ENCODE assay signal across 29 mouse cellular contexts in the genomic region with DNA sequence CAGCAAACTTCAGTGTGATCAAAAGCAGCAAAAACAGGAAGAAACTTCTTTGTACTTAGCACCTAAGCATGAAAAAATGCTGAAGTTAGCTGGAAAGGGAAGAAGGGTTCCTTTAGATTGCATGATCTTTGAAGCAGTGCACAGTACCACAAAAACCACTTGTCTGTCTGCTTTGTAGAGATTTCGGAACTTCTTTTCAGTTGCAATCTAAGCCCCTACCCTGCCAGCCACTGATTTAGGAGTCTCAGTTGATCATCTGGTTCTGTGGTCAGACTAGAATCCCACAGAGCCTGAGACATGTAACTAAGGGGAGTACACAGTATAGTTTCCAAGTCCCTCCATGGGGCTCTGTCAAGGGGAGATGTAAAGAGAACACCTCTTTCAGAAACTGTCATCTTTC. TPM values are rescaled to one million over a fixed set of nuclear protein-coding genes. Genes with fewer than 3 reads are reported as not detected.
DNase-seq lines count a peak whose midpoint lies in the region; ATAC-seq and TF ChIP-seq lines count a peak whose summit lies in the region.
"Had no signal": no experiment of that assay in that cellular context is flagged by ENCODE, and none has a peak within 500 bp of the region (broad histone marks: within the 10 kb centered on the region; RNA-seq: fewer than 3 reads in every experiment).

No protein-coding gene starts in this region.

- no peak overlapping the region for H3ac ChIP-seq in myocyte (ENCODE audit: control insufficient read depth, insufficient read length)

- no peak for TF ChIP-seq POLR2A in limb, embryonic 14.5 days (IDR thresholded peaks at IDR 0.05; ENCODE audit: borderline replicate concordance, extremely low read depth, insufficient read depth, insufficient read length)
- no peak for TF ChIP-seq POLR2A in embryonic fibroblast, embryonic 13.5 days (IDR thresholded peaks at IDR 0.05; ENCODE audit: low read depth, low read length)
- TF ChIP-seq POLR2A in myocyte (IDR thresholded peaks at IDR 0.05; ENCODE audit: insufficient read length, low read depth) = no peak

- 64% methylated on average over 1 of the region's 1 CpGs for WGBS in limb, embryonic 14.5 days
- WGBS in limb, embryonic 10.5 days = 77% methylated on average over 1 of the region's 1 CpGs

- ATAC-seq in limb, embryonic 14.5 days (ENCODE audit: low FRiP score, low read depth) = no peak
- ATAC-seq: forebrain, postnatal 0 days had no signal

- 0 out of 2 replicates have a peak overlapping the region, but pooled peaks have one; percentile 33 for H3K27ac ChIP-seq in limb, embryonic 14.5 days (replicated peaks; ENCODE audit: low read depth, low read length)
- no peak overlapping the region for H3K27ac ChIP-seq in limb, embryonic 10.5 days
- H3K27ac ChIP-seq in embryonic fibroblast, embryonic 13.5 days (ENCODE audit: insufficient read depth, low read length) = no peak overlapping the region
- H3K27ac ChIP-seq: heart, adult 2 months; hindbrain, embryonic 15.5 days; limb, embryonic 13.5 days; liver, embryonic 15.5 days; macrophage; midbrain, embryonic 12.5 days; stomach, embryonic 15.5 days had no signal

- 0 out of 2 replicates have a peak overlapping the region, but pooled peaks have one; percentile 1 for H3K4me3 ChIP-seq in limb, embryonic 14.5 days (replicated peaks; ENCODE audit: low read length)
- no peak overlapping the region for H3K4me3 ChIP-seq in limb, embryonic 10.5 days
- H3K4me3 ChIP-seq in embryonic fibroblast, embryonic 13.5 days (ENCODE audit: insufficient read depth, low read length) = 0 out of 2 replicates have a peak overlapping the region, but pooled peaks have one; percentile 2
- H3K4me3 ChIP-seq in myocyte = peak overlapping the region; percentile 10
- H3K4me3 ChIP-seq: heart, adult 2 months; hindbrain, embryonic 15.5 days; liver, embryonic 15.5 days; midbrain, embryonic 12.5 days; stomach, embryonic 15.5 days had no signal

- H3K4me2 ChIP-seq in limb, embryonic 14.5 days (replicated peaks; ENCODE audit: low read depth, low read length, severe bottlenecking) = 0 out of 2 replicates have a peak overlapping the region, but pooled peaks have one; percentile 5
- H3K4me2 ChIP-seq in myocyte (ENCODE audit: low read depth) = peak overlapping the region; percentile 77
- H3K4me2 ChIP-seq: hindbrain, embryonic 15.5 days; liver, embryonic 15.5 days; midbrain, embryonic 12.5 days; stomach, embryonic 15.5 days had no signal

- H3K79me2 ChIP-seq in myocyte (ENCODE audit: control insufficient read depth, insufficient read depth) = no peaks in the 10 kb centered on the region

- H3K9ac ChIP-seq in limb, embryonic 14.5 days (ENCODE audit: low read depth, low read length, severe bottlenecking) = no peak overlapping the region
- H3K9ac ChIP-seq: forebrain, postnatal 0 days; hindbrain, embryonic 15.5 days; limb, embryonic 13.5 days; liver, embryonic 15.5 days; midbrain, embryonic 12.5 days; stomach, embryonic 15.5 days had no signal

- H3K27me3 ChIP-seq in limb, embryonic 14.5 days (ENCODE audit: control insufficient read depth, insufficient read depth, low read length) = no peaks in the 10 kb centered on the region
- no peaks in the 10 kb centered on the region for H3K27me3 ChIP-seq in limb, embryonic 10.5 days (ENCODE audit: low read depth, poor library complexity, severe bottlenecking)
- no peaks in the 10 kb centered on the region for H3K27me3 ChIP-seq in myocyte (ENCODE audit: control insufficient read depth, insufficient read depth, insufficient read length)
- H3K27me3 ChIP-seq: hindbrain, embryonic 15.5 days; limb, embryonic 13.5 days; midbrain, embryonic 12.5 days; stomach, embryonic 15.5 days had no signal

- peaks cover 13% of the 10 kb centered on the region; the same call in 1 of the 2 replicates for H3K4me1 ChIP-seq in limb, embryonic 14.5 days (ENCODE audit: control insufficient read depth, insufficient read depth, low read length)
- peaks cover 7% of the 10 kb centered on the region; the same call in 1 of the 2 replicates for H3K4me1 ChIP-seq in limb, embryonic 10.5 days
- peaks cover 10% of the 10 kb centered on the region for H3K4me1 ChIP-seq in embryonic fibroblast, embryonic 13.5 days (ENCODE audit: control insufficient read depth, insufficient read depth, low read length)
- H3K4me1 ChIP-seq: midbrain, embryonic 12.5 days; stomach, embryonic 15.5 days had no signal

- no peaks in the 10 kb centered on the region for H3K36me3 ChIP-seq in limb, embryonic 14.5 days (ENCODE audit: control insufficient read depth, insufficient read depth, low read length)
- H3K36me3 ChIP-seq in limb, embryonic 10.5 days = no peaks in the 10 kb centered on the region
- no peaks in the 10 kb centered on the region for H3K36me3 ChIP-seq in myocyte (ENCODE audit: control insufficient read depth, insufficient read depth)
- H3K36me3 ChIP-seq: hindbrain, embryonic 15.5 days; limb, embryonic 13.5 days; liver, embryonic 15.5 days; midbrain, embryonic 12.5 days; stomach, embryonic 15.5 days had no signal

- DNase-seq in limb, embryonic 14.5 days (ENCODE audit: low spot score) = no peak
- DNase-seq in limb, embryonic 10.5 days (ENCODE audit: low spot score) = no peak
- peak; percentile 24 for DNase-seq in c-Kit-positive CD71-negative TER-119-negative erythroid progenitor cells, embryonic 14.5 days (ENCODE audit: low read depth)
- DNase-seq in layer of hippocampus, postnatal 14 days (ENCODE audit: low spot score in 2 of 2) = no peak
- no peak for DNase-seq in ovary, postnatal 10 days (ENCODE audit: low spot score)
- DNase-seq in cerebellum, adult 8-10 months = no peak
- DNase-seq: cerebellum, adult 11-12 months; cerebellum, postnatal 25 days; forebrain, postnatal 0 days; gastrocnemius, postnatal 14 days; heart, adult 2 months; heart, postnatal 4 days; right cerebral cortex, adult 18-20 months; thymus, postnatal 25 days had no signal

- H3K9me3 ChIP-seq in limb, embryonic 14.5 days (ENCODE audit: control insufficient read depth, low read length) = no peaks in the 10 kb centered on the region
- no peaks in the 10 kb centered on the region for H3K9me3 ChIP-seq in limb, embryonic 10.5 days (replicated peaks)
- H3K9me3 ChIP-seq: hindbrain, embryonic 15.5 days; limb, embryonic 13.5 days; liver, embryonic 15.5 days; midbrain, embryonic 12.5 days; stomach, embryonic 15.5 days had no signal

- TF ChIP-seq CTCF in embryonic fibroblast, embryonic 13.5 days (IDR thresholded peaks at IDR 0.05; ENCODE audit: borderline replicate concordance, insufficient read depth, low read length) = no peak

TF ChIP-seq in myocyte, 11 proteins besides CTCF, POLR2A, EP300 and RAD21:
- no peak for TF ChIP-seq E2F4 (IDR thresholded peaks at IDR 0.05; ENCODE audit: insufficient read depth)

RNA-seq across cellular contexts. Expression of a gene that starts 1.3 kb away (rescaled TPM):
- polyA plus RNA-seq in limb, embryonic 14.5 days (2012; rRNA removed) = 119 and 130 TPM in 2 replicates
- polyA plus RNA-seq in limb, embryonic 14.5 days (2014; fragmentation: Nextera tagmentation; extraction: Ambion mirVana) = 92.6 and 108 TPM in 2 replicates
- 1.7 and 3.3 TPM in 2 replicates for polyA plus RNA-seq in limb, embryonic 10.5 days (2016; fragmentation: Nextera tagmentation; extraction: Ambion mirVana)
- 131 and 180 TPM in 2 replicates for polyA plus RNA-seq in embryonic fibroblast, embryonic 13.5 days (2011; ENCODE audit: insufficient read length, low read depth, missing spikeins)
- polyA plus RNA-seq in myocyte (2012; fragmentation: generic; extraction: Trizol) = 77.5 TPM
- total RNA-seq in layer of hippocampus, postnatal 14 days (2021) = under 1 TPM in 1 of 2 experiments, not detected in 1; 0.53 TPM
- total RNA-seq: heart, adult 2 months; layer of hippocampus, adult 18-20 months; layer of hippocampus, postnatal 25 days had no signal
- polyA plus RNA-seq: macrophage had no signal

RNA-seq across cellular contexts. Expression of a gene that starts 28.1 kb away (rescaled TPM):
- 22.2 and 25.7 TPM in 2 replicates for polyA plus RNA-seq in limb, embryonic 14.5 days (2012; rRNA removed)
- polyA plus RNA-seq in limb, embryonic 14.5 days (2014; fragmentation: Nextera tagmentation; extraction: Ambion mirVana) = 25.3 and 26.5 TPM in 2 replicates
- 13.3 and 15.9 TPM in 2 replicates for polyA plus RNA-seq in limb, embryonic 10.5 days (2016; fragmentation: Nextera tagmentation; extraction: Ambion mirVana)
- 12.0 and 12.7 TPM in 2 replicates for polyA plus RNA-seq in embryonic fibroblast, embryonic 13.5 days (2011; ENCODE audit: insufficient read length, low read depth, missing spikeins)
- 61.7 TPM for polyA plus RNA-seq in myocyte (2012; fragmentation: generic; extraction: Trizol)
- total RNA-seq in layer of hippocampus, postnatal 14 days (2021) = 1 to 10 TPM; 8.5 to 9.4 TPM

RNA-seq across cellular contexts. Expression of a gene that starts 47.1 kb away (rescaled TPM):
- polyA plus RNA-seq in limb, embryonic 14.5 days (2012; rRNA removed) = 0.12 and 0.19 TPM in 2 replicates
- 0.65 and 1.1 TPM in 2 replicates for polyA plus RNA-seq in limb, embryonic 14.5 days (2014; fragmentation: Nextera tagmentation; extraction: Ambion mirVana)
- 0.05 TPM in 1 of 2 replicates, not detected in the other for polyA plus RNA-seq in limb, embryonic 10.5 days (2016; fragmentation: Nextera tagmentation; extraction: Ambion mirVana)
- not detected in 2 replicates for polyA plus RNA-seq in embryonic fibroblast, embryonic 13.5 days (2011; ENCODE audit: insufficient read length, low read depth, missing spikeins)
- not detected for polyA plus RNA-seq in myocyte (2012; fragmentation: generic; extraction: Trizol)
- not detected for total RNA-seq in layer of hippocampus, postnatal 14 days (2021)
- total RNA-seq: adrenal gland, postnatal 4 days; forebrain, postnatal 0 days; gastrocnemius, postnatal 14 days; heart, adult 2 months; layer of hippocampus, adult 18-20 months; layer of hippocampus, postnatal 25 days; left cerebral cortex, postnatal 10 days had no signal
- polyA plus RNA-seq: heart, adult 2 months; heart, embryonic 14.5 days; intestine, embryonic 14.5 days; lung, embryonic 16.5 days; macrophage had no signal

Comparison
In these comparisons a context has a peak if more than half of its experiments do, and no peak if none do; other contexts are left out.
1. RNA of a gene that starts 1.3 kb away (polyA plus RNA-seq): 131 to 180 TPM in embryonic fibroblast, embryonic 13.5 days, 92.6 to 130 TPM in limb, embryonic 14.5 days and 77.5 TPM in myocyte (single experiment); 1.7 to 3.3 TPM in limb, embryonic 10.5 days; every median in the first group is over 10 times any median in the second.